Mouse (Mus musculus) myocyte (in vitro differentiated cells): ENCODE data around the gene Cacna1d. TPM values are rescaled to one million over a fixed set of nuclear protein-coding genes. Genes with fewer than 3 reads are reported as not detected.

ENCODE experiments used
- H3K27me3 ChIP-seq: one replicate; pipeline ENCODE4 v1.6.1; 2011; ENCODE audit not compliant: control insufficient read depth, insufficient read depth, insufficient read length
- H3K36me3 ChIP-seq: one replicate; pipeline ENCODE4 v1.6.1; 2011; ENCODE audit not compliant: control insufficient read depth, insufficient read depth
- H3K4me2 ChIP-seq: one replicate; pipeline ENCODE4 v1.6.1; 2011; ENCODE audit warnings: low read depth, control low read depth
- H3K4me3 ChIP-seq: one replicate; pipeline ENCODE4 v1.5.1; 2011; ENCODE audit warnings: mild to moderate bottlenecking, control low read depth, moderate library complexity
- H3K79me2 ChIP-seq: one replicate; pipeline ENCODE4 v1.6.1; 2011; ENCODE audit not compliant: control insufficient read depth, insufficient read depth
- H3ac ChIP-seq: one replicate; pipeline ENCODE4 v1.6.1; 2011; ENCODE audit not compliant: control insufficient read depth, insufficient read length
- CEBPB ChIP-seq: IDR thresholded peaks from 2 replicates; pipeline ENCODE4 v1.6.1; 2011; ENCODE audit warnings: mild to moderate bottlenecking, moderate library complexity; ENCODE audit not compliant: poor library complexity, insufficient read depth, severe bottlenecking
- E2F4 ChIP-seq: IDR thresholded peaks from one replicate; pipeline ENCODE4 v1.6.1; 2011; ENCODE audit warnings: mild to moderate bottlenecking, control low read depth, moderate library complexity; ENCODE audit not compliant: insufficient read depth
- MAX ChIP-seq: IDR thresholded peaks from one replicate; pipeline ENCODE4 v1.6.1; 2011; ENCODE audit warnings: low read depth, mild to moderate bottlenecking, control low read depth
- MYOD1 ChIP-seq, 3 experiments: IDR thresholded peaks; one replicate each; pipeline ENCODE4 v1.6.1; 2011; ENCODE audit warnings: control low read depth in 2 of 3, low read depth in 2 of 3, mild to moderate bottlenecking in 2 of 3, moderate library complexity in 1 of 3; ENCODE audit not compliant: insufficient read length in 2 of 3, control insufficient read depth in 1 of 3
- MYOG ChIP-seq, 3 experiments: IDR thresholded peaks; one replicate each; pipeline ENCODE4 v1.6.1; 2011; ENCODE audit warnings: control low read depth in 2 of 3, low read depth in 2 of 3, mild to moderate bottlenecking in 2 of 3; ENCODE audit not compliant: insufficient read length in 2 of 3, control insufficient read depth in 1 of 3, insufficient read depth in 1 of 3
- POLR2A ChIP-seq: IDR thresholded peaks from one replicate; pipeline ENCODE4 v1.6.1; 2011; ENCODE audit warnings: low read depth, mild to moderate bottlenecking, control low read depth, moderate library complexity; ENCODE audit not compliant: insufficient read length
- POLR2AphosphoS2 ChIP-seq: IDR thresholded peaks from one replicate; pipeline ENCODE4 v1.6.1; 2011; ENCODE audit warnings: low read depth, control low read depth; ENCODE audit not compliant: insufficient read length
- REST ChIP-seq: IDR thresholded peaks from one replicate; pipeline ENCODE4 v1.6.1; 2011; ENCODE audit warnings: mild to moderate bottlenecking, control low read depth, moderate library complexity; ENCODE audit not compliant: insufficient read depth, insufficient read length
- SRF ChIP-seq: IDR thresholded peaks from one replicate; pipeline ENCODE4 v1.6.1; 2011; ENCODE audit warnings: low read depth; ENCODE audit not compliant: control insufficient read depth, insufficient read length
- TCF12 ChIP-seq: IDR thresholded peaks from one replicate; pipeline ENCODE4 v1.6.1; 2011; ENCODE audit warnings: mild to moderate bottlenecking, control low read depth; ENCODE audit not compliant: poor library complexity, insufficient read depth, severe bottlenecking
- TCF3 ChIP-seq: IDR thresholded peaks from one replicate; pipeline ENCODE4 v1.6.1; 2011; ENCODE audit warnings: low read depth, control low read depth; ENCODE audit not compliant: insufficient read length
- USF1 ChIP-seq: IDR thresholded peaks from one replicate; pipeline ENCODE4 v1.6.1; 2011; ENCODE audit warnings: low read depth, mild to moderate bottlenecking, control low read depth, moderate library complexity
- polyA plus RNA-seq: library from polyadenylated mRNA; unstranded; fragments of >200 nt; fragmentation: generic; extraction: Trizol; gene quantifications from one replicate; pipeline ENCODE4 v1.2.1, GENCODE M21; 2012; ENCODE audit warnings: missing spikeins

Cacna1d gene
- polyA plus RNA-seq, 1 experiment: not detected

GRCm38 (mm10) chr14:30017794-30018462 is 473.3 kb downstream of the Cacna1d start:
- H3ac ChIP-seq: no peak overlapping the region
- H3K4me2 ChIP-seq: no peak overlapping the region
- no peaks in the 10 kb centered on the region for H3K79me2 ChIP-seq
- TF ChIP-seq TCF12: no peak
- no peak for TF ChIP-seq MAX
- TF ChIP-seq E2F4: no peak
- no peak for TF ChIP-seq POLR2AphosphoS2
- no peak for TF ChIP-seq TCF3
- TF ChIP-seq POLR2A: no peak
- TF ChIP-seq MYOG (IDR thresholded peaks at IDR 0.05; ENCODE audit: control insufficient read depth in 1 of 3, insufficient read depth in 1 of 3, insufficient read length in 2 of 3, low read depth in 2 of 3): no peak
- TF ChIP-seq USF1: no peak
- TF ChIP-seq MYOD1 (IDR thresholded peaks at IDR 0.05; ENCODE audit: control insufficient read depth in 1 of 3, insufficient read length in 2 of 3, low read depth in 2 of 3): no peak
- TF ChIP-seq REST: no peak
- no peak for TF ChIP-seq CEBPB
- no peak for TF ChIP-seq SRF
- H3K36me3 ChIP-seq: no peaks in the 10 kb centered on the region
- no peak overlapping the region for H3K4me3 ChIP-seq
- peaks cover 34% of the 10 kb centered on the region for H3K27me3 ChIP-seq

GRCm38 (mm10) chr14:30016666-30017065 is 474.6 kb downstream of the Cacna1d start:
- no peak overlapping the region for H3ac ChIP-seq
- peaks cover 34% of the 10 kb centered on the region for H3K27me3 ChIP-seq
- no peak overlapping the region for H3K4me2 ChIP-seq
- H3K79me2 ChIP-seq: no peaks in the 10 kb centered on the region
- TF ChIP-seq USF1 (no peak), TCF3 (no peak), SRF (no peak), E2F4 (no peak), TCF12 (no peak), MYOD1 (IDR thresholded peaks at IDR 0.05; ENCODE audit: control insufficient read depth in 1 of 3, insufficient read length in 2 of 3, low read depth in 2 of 3) (no peak), POLR2A (no peak), MYOG (IDR thresholded peaks at IDR 0.05; ENCODE audit: control insufficient read depth in 1 of 3, insufficient read depth in 1 of 3, insufficient read length in 2 of 3, low read depth in 2 of 3) (no peak), POLR2AphosphoS2 (no peak)
- H3K36me3 ChIP-seq: no peaks in the 10 kb centered on the region
- no peak overlapping the region for H3K4me3 ChIP-seq

- Histone ChIP-seq H3K36me3 (no peaks in the 10 kb centered on the region), H3K27me3 (peaks cover 35% of the 10 kb centered on the region), H3ac (no peak overlapping the region), H3K4me3 (no peak overlapping the region), H3K79me2 (no peaks in the 10 kb centered on the region), H3K4me2 (no peak overlapping the region)
- TF ChIP-seq TCF12: no peak
- no peak for TF ChIP-seq POLR2A
- no peak for TF ChIP-seq MYOG (IDR thresholded peaks at IDR 0.05; ENCODE audit: control insufficient read depth in 1 of 3, insufficient read depth in 1 of 3, insufficient read length in 2 of 3, low read depth in 2 of 3)
- TF ChIP-seq USF1: no peak
- no peak for TF ChIP-seq CEBPB
- TF ChIP-seq MYOD1 (IDR thresholded peaks at IDR 0.05; ENCODE audit: control insufficient read depth in 1 of 3, insufficient read length in 2 of 3, low read depth in 2 of 3): no peak
- TF ChIP-seq MAX: no peak
- no peak for TF ChIP-seq SRF
- no peak for TF ChIP-seq E2F4
Measured at GRCm38 (mm10) chr14:30015008-30015407, 476.2 kb downstream of the Cacna1d start.

- no peak overlapping the region for H3K4me3 ChIP-seq
- H3K36me3 ChIP-seq: no peaks in the 10 kb centered on the region
- H3ac ChIP-seq: no peak overlapping the region
- no peak overlapping the region for H3K4me2 ChIP-seq
- H3K79me2 ChIP-seq: no peaks in the 10 kb centered on the region
- TF ChIP-seq SRF (no peak), E2F4 (no peak)
- peaks cover 37% of the 10 kb centered on the region for H3K27me3 ChIP-seq
Measured at GRCm38 (mm10) chr14:30014487-30014886, 476.8 kb downstream of the Cacna1d start.

- Histone ChIP-seq H3K27me3 (peaks cover 51% of the 10 kb centered on the region), H3ac (no peak overlapping the region), H3K4me3 (no peak overlapping the region), H3K79me2 (no peaks in the 10 kb centered on the region), H3K4me2 (no peak overlapping the region), H3K36me3 (no peaks in the 10 kb centered on the region)
- TF ChIP-seq MYOG (IDR thresholded peaks at IDR 0.05; ENCODE audit: control insufficient read depth in 1 of 3, insufficient read depth in 1 of 3, insufficient read length in 2 of 3, low read depth in 2 of 3): no peak
- TF ChIP-seq POLR2A: no peak
- no peak for TF ChIP-seq TCF3
- no peak for TF ChIP-seq REST
Measured at GRCm38 (mm10) chr14:30011886-30012560, 479.2 kb downstream of the Cacna1d start.
